Mouse (Mus musculus) layer of hippocampus, adult 8-10 months (tissue): ENCODE measurements around the gene Rxra. TPM values are rescaled to one million over a fixed set of nuclear protein-coding genes. Genes with fewer than 3 reads are reported as not detected.

ENCODE experiments used
- DNase-seq, 2 experiments: peaks; one replicate each; pipeline ENCODE4 v3.0.0; 2022; ENCODE audit warnings: low spot score in 2 of 2
- total RNA-seq, 4 experiments: library from RNA; stranded (reverse); gene quantifications; 2 replicates each; pipeline ENCODE4 v1.2.4; 2022

Gene Rxra
- total RNA-seq, 4 experiments from 2014 or later: 31.6 to 33.9 (median 32.9) TPM

DNA sequence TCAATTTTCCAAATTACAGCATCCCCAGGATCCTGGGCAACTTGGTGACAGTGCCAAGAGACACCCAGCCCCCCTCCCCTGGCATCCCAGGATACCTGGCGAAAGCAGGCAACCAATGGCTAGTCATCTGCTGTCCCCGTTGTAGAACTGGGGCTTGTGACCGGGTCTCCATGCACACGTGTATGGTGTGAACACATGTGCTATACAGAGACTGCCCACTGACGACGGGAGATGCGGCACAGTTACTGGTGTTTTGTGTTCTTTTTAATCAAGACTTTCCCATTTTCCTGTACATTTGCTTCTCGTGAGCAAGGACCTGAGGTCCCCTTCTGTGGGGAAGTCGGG lies 85.7 kb downstream of the Rxra start:
- DNase-seq: no peak

GRCm38 (mm10) chr2:27762509-27762908 lies 86.3 kb downstream of the Rxra start:
- no peak for DNase-seq

DNA sequence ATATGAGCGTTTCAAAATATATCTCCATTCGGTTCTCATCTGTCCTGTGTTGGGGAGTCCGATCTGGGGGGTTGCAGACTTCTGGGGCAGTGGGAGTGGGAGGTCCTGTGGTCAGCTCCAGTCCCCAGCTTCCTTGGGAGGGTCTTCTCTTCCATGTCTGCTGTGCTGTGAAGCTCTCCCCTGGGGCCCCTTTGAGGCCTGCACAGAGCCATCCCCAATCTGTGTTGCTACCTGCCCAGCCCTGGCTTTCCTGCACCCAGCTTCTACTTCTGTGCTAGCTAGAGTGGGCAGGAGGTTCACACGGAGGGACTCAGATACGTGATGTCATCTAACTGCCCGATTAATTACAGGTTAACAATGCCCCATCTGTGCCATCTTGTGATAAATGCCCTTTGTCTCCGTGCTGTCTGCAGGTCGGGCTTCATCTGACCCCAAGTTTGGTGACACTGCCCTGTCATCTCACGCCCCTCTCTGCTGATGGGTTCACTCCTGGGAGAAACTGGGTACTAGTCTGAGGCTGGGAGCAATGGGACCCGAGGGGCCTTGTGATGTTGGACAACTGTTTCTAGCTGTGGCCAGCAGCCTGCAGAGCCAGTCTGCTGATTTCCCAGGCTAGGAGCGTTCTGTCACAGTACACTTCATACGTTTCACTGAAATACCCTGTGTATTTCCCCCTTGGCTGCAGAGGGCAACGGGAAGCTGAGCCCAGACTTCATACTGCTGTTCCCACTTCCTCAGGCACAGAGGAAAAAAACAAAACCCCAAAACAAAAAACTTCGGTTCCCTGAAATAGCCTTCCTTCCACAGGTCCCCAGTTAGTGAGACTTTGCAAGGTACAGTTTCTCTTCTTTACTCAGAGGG lies 86.9 kb downstream of the Rxra start:
- no peak for DNase-seq

DNA sequence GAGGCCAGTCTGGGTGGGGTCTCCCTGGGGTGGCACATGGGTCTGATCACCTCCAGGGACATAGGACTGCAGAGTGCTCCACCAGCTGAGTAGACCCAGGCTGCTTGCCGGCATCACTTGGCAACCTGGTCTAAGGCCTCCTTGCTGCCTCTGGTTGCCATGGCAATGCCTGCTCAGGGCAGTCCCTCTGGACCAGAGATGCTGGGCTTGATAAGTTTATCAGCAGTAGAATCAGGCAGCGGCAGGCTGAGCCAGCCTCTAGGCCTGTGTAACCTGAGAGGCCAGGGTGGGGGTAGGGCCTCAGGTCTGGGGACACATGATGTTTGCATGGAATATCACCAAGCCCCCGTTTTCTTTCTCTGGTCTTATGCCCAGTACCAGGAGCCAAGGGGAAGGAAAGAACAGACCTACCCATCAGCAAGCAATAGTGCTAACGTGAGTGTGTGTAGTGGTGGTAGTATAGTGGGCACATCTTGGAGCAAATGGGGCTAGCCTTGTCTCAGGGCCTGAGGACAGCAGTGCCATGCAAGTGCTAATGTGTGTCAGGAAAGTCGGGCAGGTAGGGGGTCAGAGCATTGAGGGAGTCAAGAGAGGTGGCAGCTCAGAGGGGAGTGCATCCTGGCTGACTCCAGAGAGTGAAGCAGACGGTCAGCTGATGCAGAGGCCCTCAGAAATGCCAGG lies 88.2 kb downstream of the Rxra start:
- DNase-seq: no peak

DNA sequence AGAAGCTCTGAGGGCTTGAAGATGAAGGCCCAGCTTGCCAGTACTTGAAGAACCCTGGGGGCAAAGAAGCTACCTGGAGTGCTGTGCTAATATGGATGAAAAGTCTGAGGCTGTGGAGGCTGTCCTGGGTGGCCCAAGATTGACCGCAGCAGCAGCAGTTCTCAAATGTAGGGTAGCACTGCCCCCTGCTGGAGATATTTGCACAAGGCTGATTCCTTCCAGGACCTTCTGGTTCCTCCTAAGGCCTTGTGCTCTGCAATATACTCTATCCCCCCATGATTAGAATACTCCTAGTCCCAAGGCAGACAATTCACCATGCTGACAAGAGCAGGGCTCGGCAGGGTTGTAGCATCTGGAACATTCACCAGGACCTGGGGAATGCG lies 88.7 kb downstream of the Rxra start:
- peak; percentile 69 to 92 for DNase-seq

DNA sequence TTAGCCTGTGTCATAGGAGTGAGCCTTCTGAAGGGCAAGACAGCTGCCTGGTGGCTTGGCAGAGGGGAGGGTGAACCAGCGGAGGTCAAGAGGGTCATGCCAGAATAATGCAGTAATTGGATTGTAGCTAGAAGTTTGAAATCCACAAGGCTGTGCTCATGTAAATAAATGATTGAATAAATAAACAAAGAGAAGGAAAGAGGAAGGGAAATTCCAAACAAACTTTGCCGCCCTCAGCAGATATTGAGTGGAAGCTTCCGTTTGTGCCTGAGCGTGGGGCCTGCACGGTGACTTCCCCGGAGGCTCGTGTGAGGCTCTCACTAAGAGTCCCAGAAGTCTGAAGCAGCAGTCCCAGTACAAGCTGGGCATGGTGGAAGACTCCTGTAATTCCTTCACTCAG lies 91.5 kb downstream of the Rxra start:
- no peak for DNase-seq

DNA sequence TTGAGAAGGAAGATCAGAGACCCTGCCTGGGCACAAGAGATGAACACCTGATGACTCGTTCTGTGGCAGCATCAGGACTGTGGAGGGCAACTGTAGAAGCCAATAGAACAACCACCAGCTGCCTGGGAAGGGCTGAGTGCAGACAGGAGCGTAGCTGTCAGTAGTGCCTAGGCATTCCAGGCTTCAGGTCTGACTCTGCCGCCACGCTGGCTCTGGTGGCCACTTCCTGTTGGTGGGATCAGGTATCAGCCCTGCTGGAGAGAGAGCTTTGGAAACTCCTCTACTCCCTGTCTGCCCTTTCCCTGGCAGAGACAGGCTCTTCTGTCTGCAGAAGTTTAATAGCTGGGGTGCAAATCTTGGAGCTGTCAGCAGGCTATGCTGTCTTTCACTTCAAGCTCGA lies 93.5 kb downstream of the Rxra start:
- no peak for DNase-seq

- DNase-seq: no peak
Measured at GRCm38 (mm10) chr2:27770205-27770604, 94.0 kb downstream of the Rxra start.

GRCm38 (mm10) chr2:27771936-27772335 lies 95.7 kb downstream of the Rxra start:
- DNase-seq: peak in 1 of 2 experiments; percentile 79

DNA sequence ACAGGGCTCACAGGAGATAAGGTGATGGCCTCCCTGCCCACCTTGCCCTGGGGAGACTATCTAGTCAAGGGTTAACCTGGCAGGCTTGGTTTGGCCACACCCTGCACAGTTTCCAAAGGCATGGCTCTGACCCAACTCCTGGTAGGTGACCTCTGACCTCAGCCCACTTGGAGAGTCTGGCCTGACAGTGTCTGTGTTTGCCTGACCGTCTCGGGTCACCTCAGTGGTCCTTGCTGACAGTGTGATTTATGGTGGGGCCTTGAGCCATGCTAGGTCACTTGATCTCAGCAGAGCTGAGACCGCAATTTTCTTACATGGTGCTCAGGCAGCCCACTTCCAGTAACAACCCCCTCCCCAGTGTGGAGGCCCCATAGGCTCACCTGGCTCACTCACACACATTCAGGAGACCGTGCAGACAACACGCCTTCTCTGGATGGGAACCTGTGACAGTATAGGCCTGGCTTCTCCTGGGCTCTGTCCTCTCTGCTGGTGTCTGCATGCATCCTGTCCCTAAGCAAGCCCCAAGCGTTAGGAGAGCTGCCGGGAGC lies 96.7 kb downstream of the Rxra start:
- DNase-seq: no peak

- DNase-seq: no peak
Measured at GRCm38 (mm10) chr2:27773980-27774730, 97.9 kb downstream of the Rxra start.

DNA sequence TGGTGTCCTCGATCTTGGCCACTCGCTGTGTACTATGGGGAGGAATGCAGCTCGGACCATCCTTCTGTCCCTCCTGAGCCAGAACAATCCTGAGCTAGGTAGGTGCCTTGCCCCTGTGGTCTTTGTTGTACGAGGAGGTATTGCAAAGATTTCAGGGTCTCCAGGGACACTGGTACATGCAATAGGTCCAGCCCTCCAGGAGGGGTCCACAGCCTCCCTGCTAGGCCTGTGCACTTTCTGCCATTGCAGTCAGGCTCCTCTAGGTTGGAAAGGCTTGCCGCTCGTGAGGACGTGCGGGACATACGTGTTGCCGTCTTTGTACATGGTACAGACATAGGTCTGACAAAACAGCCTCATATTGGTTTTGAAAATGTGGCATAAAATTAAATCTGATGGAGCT lies 98.8 kb downstream of the Rxra start:
- DNase-seq: no peak

- DNase-seq: no peak
Measured at GRCm38 (mm10) chr2:27775625-27776024, 99.4 kb downstream of the Rxra start.

DNA sequence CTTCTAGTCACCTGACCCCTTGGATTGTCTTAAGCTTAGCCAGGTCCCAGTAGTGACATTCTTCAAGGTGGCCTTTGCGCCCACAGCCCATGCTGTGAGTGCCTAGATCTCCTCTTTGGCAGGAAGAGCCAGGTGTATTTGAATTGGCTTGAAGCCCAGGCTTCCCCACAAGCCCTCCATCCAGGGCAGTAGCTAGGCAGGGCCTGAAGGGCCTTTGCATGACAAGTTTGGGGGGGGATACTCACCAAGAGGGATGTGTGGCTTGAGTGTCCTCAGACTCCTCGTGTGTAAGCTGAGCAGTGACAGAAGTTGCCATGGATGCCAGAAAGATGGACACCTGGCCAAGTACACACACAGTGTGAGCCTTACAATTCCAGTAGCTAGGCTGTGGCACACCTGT lies 101.5 kb downstream of the Rxra start:
- DNase-seq: no peak

DNA sequence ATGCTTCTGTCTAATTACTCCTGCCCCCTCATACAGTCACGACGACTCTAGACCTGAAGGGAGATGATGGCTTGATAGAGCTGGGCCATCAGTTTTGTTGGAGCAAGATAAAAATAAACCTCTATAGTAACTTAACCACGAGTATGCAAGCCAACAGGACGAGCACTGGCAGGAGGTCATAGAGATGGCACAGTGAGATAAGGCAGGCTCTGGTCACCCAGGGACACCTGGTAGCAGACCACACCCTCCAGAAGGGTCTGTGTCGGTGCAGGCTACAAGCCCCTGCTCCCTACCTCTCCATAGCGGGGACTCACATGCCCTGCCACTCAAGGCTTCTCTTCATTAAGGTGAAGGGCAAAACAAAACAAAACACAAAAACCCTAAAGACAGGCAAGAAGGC lies 102.0 kb downstream of the Rxra start:
- no peak for DNase-seq

DNA sequence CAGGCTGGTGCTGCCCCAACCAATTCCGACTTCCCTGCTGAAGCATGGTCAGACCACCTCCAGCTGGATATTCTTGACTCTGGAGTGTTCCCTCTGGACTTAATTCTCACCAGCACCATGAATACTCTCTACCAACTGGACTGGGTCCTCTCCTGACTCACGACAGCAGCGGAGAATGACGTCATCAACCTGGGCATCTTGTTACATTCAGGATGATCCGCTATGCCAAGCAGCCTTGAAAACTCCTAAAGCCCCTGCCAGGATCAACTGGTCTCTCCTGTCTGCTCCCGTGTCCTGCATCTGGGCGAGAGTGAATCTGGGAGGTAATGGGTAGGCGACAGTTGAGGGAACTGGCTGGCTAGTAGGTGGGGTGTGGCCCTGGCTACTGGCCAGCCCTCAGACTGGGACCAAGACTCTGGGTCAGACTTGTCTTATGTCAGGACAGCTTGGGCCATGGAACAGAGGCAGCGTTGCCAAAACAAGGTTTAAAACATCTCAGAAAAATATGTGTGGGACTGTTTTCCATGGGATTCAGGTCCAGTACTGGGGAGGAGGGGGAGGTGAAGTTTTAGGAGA lies 103.1 kb downstream of the Rxra start:
- DNase-seq: no peak

GRCm38 (mm10) chr2:27780162-27780561 lies 103.9 kb downstream of the Rxra start:
- no peak for DNase-seq

- DNase-seq: no peak
Measured at GRCm38 (mm10) chr2:27785363-27785762, 109.1 kb downstream of the Rxra start.

- DNase-seq: no peak
Measured at GRCm38 (mm10) chr2:27785973-27786417, 109.8 kb downstream of the Rxra start.

DNA sequence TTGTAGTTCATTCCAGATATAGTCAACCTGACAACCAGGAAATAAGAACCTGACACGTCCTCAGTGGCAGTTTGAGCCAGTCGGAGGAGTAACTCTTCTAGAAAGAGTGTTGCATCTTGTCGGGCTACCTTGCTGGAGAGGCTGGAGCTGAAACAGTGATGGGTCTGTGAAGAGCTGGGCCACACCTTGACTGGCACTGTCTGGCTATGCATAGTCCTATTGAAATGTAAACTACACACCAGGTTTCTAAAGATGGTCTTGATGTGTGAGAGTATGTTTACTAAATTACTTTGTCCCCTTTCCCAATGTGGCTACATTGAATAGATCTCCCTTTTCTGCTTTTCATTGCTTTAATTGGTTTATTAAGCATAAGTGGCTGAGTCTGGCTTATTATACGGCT lies 115.3 kb downstream of the Rxra start:
- DNase-seq: no peak

GRCm38 (mm10) chr2:27799018-27799417 lies 122.8 kb downstream of the Rxra start:
- DNase-seq: no peak

DNA sequence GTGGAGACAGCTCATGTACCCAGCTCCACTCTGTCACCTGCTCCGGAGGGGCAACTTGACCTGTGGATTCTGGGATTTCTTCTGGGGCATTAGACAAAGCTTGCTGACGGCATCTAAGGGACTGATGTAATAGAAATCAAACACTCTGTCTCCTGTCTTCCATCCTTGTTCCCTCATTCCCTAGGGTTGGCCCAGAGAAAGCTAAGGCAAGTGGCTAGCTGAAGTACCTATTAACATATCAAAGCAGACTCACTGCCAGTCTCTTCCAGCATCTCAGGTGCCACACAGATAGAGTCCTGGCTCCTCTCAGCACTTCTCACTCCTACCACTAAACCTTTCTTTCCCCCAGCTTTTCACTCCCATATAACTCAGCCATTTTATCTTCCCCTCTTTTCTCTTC lies 124.8 kb downstream of the Rxra start:
- DNase-seq: no peak
